Mouse (Mus musculus): ENCODE results near the gene Tnfaip2. TPM values are rescaled to one million over a fixed set of nuclear protein-coding genes. Genes with fewer than 3 reads are reported as not detected.

Tnfaip2 gene
- polyA plus RNA-seq, 1 experiment from 2014 or later: 11.2 TPM

GRCm38 (mm10) chr12:111497076-111497475, 54.8 kb downstream of the Tnfaip2 start:
- Histone ChIP-seq H3K4me1 (ENCODE audit: control insufficient read depth, insufficient read depth, low read length) (no peaks in the 10 kb centered on the region), H3K4me2 (ENCODE audit: low read depth, low read length) (no peak overlapping the region), H3K27ac (ENCODE audit: low read length) (no peak overlapping the region), H3K9me3 (replicated peaks; ENCODE audit: control insufficient read depth, low read length) (no peaks in the 10 kb centered on the region), H3K36me3 (ENCODE audit: control insufficient read depth, insufficient read depth, low read length) (no peaks in the 10 kb centered on the region), H3K9ac (ENCODE audit: low read length) (no peak overlapping the region), H3K27me3 (ENCODE audit: control insufficient read depth, insufficient read depth, low read length) (no peaks in the 10 kb centered on the region), H3K4me3 (replicated peaks; ENCODE audit: low read length) (no peak overlapping the region)
- no peak for ATAC-seq (ENCODE audit: insufficient read depth, low FRiP score)
- 44% methylated on average over 2 of the region's 2 CpGs for WGBS

- Histone ChIP-seq H3K27me3 (ENCODE audit: control insufficient read depth, insufficient read depth, low read length) (no peaks in the 10 kb centered on the region), H3K27ac (ENCODE audit: low read length) (no peak overlapping the region), H3K9me3 (replicated peaks; ENCODE audit: control insufficient read depth, low read length) (no peaks in the 10 kb centered on the region; the same call in 1 of the 2 replicates), H3K4me3 (replicated peaks; ENCODE audit: low read length) (no peak overlapping the region), H3K4me2 (ENCODE audit: low read depth, low read length) (no peak overlapping the region), H3K36me3 (ENCODE audit: control insufficient read depth, insufficient read depth, low read length) (no peaks in the 10 kb centered on the region), H3K4me1 (ENCODE audit: control insufficient read depth, insufficient read depth, low read length) (0 out of 2 replicates have a peak, but pooled peaks cover under 1% of the 10 kb centered on the region), H3K9ac (ENCODE audit: low read length) (no peak overlapping the region)
- ATAC-seq (ENCODE audit: insufficient read depth, low FRiP score): no peak
- 72% methylated on average over 5 of the region's 5 CpGs for WGBS
These were observed 57.3 kb downstream of the Tnfaip2 start for GRCm38 (mm10) chr12:111499617-111500016.

GRCm38 (mm10) chr12:111500725-111501124, 58.5 kb downstream of the Tnfaip2 start:
- Histone ChIP-seq H3K36me3 (ENCODE audit: control insufficient read depth, insufficient read depth, low read length) (no peaks in the 10 kb centered on the region), H3K4me3 (replicated peaks; ENCODE audit: low read length) (no peak overlapping the region), H3K4me2 (ENCODE audit: low read depth, low read length) (no peak overlapping the region), H3K9me3 (replicated peaks; ENCODE audit: control insufficient read depth, low read length) (no peaks in the 10 kb centered on the region; the same call in 1 of the 2 replicates), H3K27ac (ENCODE audit: low read length) (no peak overlapping the region), H3K9ac (ENCODE audit: low read length) (no peak overlapping the region), H3K4me1 (ENCODE audit: control insufficient read depth, insufficient read depth, low read length) (peaks cover 3% of the 10 kb centered on the region; the same call in 1 of the 2 replicates), H3K27me3 (ENCODE audit: control insufficient read depth, insufficient read depth, low read length) (no peaks in the 10 kb centered on the region)
- 31% methylated on average over 5 of the region's 5 CpGs for WGBS
- ATAC-seq (ENCODE audit: insufficient read depth, low FRiP score): no peak

GRCm38 (mm10) chr12:111503063-111503567, 60.8 kb downstream of the Tnfaip2 start:
- Histone ChIP-seq H3K9me3 (replicated peaks; ENCODE audit: control insufficient read depth, low read length) (no peaks in the 10 kb centered on the region; the same call in 1 of the 2 replicates), H3K4me3 (replicated peaks; ENCODE audit: low read length) (no peak overlapping the region), H3K4me1 (ENCODE audit: control insufficient read depth, insufficient read depth, low read length) (peaks cover 3% of the 10 kb centered on the region; the same call in 1 of the 2 replicates), H3K9ac (ENCODE audit: low read length) (no peak overlapping the region), H3K4me2 (ENCODE audit: low read depth, low read length) (no peak overlapping the region), H3K36me3 (ENCODE audit: control insufficient read depth, insufficient read depth, low read length) (no peaks in the 10 kb centered on the region), H3K27me3 (ENCODE audit: control insufficient read depth, insufficient read depth, low read length) (no peaks in the 10 kb centered on the region), H3K27ac (ENCODE audit: low read length) (no peak overlapping the region)
- no peak for ATAC-seq (ENCODE audit: insufficient read depth, low FRiP score)
- 70% methylated on average over 12 of the region's 12 CpGs for WGBS

GRCm38 (mm10) chr12:111503571-111503970, 61.3 kb downstream of the Tnfaip2 start:
- 62% methylated on average over 5 of the region's 5 CpGs for WGBS
- no peaks in the 10 kb centered on the region; the same call in 1 of the 2 replicates for H3K9me3 ChIP-seq (replicated peaks; ENCODE audit: control insufficient read depth, low read length)
- no peak overlapping the region for H3K9ac ChIP-seq (ENCODE audit: low read length)
- no peak for ATAC-seq (ENCODE audit: insufficient read depth, low FRiP score)
- no peaks in the 10 kb centered on the region for H3K36me3 ChIP-seq (ENCODE audit: control insufficient read depth, insufficient read depth, low read length)
- H3K4me2 ChIP-seq (ENCODE audit: low read depth, low read length): no peak overlapping the region
- H3K27ac ChIP-seq (ENCODE audit: low read length): no peak overlapping the region
- peaks cover 3% of the 10 kb centered on the region; the same call in 1 of the 2 replicates for H3K4me1 ChIP-seq (ENCODE audit: control insufficient read depth, insufficient read depth, low read length)
- H3K27me3 ChIP-seq (ENCODE audit: control insufficient read depth, insufficient read depth, low read length): no peaks in the 10 kb centered on the region
- no peak overlapping the region for H3K4me3 ChIP-seq (replicated peaks; ENCODE audit: low read length)

Other genes starting within 250 kb of the Tnfaip2 start
- 11.3 and 16.3 TPM in 2 replicates for gene Amn, start 171.4 kb upstream of the Tnfaip2 start, polyA plus RNA-seq (2015; fragmentation: Nextera tagmentation; extraction: Ambion mirVana)
- gene Cdc42bpb, start 64.8 kb upstream of the Tnfaip2 start, polyA plus RNA-seq (2015; fragmentation: Nextera tagmentation; extraction: Ambion mirVana): 29.3 and 32.9 TPM in 2 replicates
- 1.4 and 1.6 TPM in 2 replicates for gene Lbhd2, start 35.7 kb upstream of the Tnfaip2 start, polyA plus RNA-seq (2015; fragmentation: Nextera tagmentation; extraction: Ambion mirVana)
- gene Exoc3l4, start 25.5 kb upstream of the Tnfaip2 start, polyA plus RNA-seq (2015; fragmentation: Nextera tagmentation; extraction: Ambion mirVana): 9.0 and 9.6 TPM in 2 replicates
- 12.9 and 15.2 TPM in 2 replicates for gene Gm266, start 43.4 kb downstream of the Tnfaip2 start, polyA plus RNA-seq (2015; fragmentation: Nextera tagmentation; extraction: Ambion mirVana)
- gene Eif5, start 95.5 kb downstream of the Tnfaip2 start, polyA plus RNA-seq (2015; fragmentation: Nextera tagmentation; extraction: Ambion mirVana): 402 and 438 TPM in 2 replicates
- gene Mark3, start 132.1 kb downstream of the Tnfaip2 start, polyA plus RNA-seq (2015; fragmentation: Nextera tagmentation; extraction: Ambion mirVana): 17.6 and 20.1 TPM in 2 replicates
- 698 and 764 TPM in 2 replicates for gene Ckb, start 229.9 kb downstream of the Tnfaip2 start, polyA plus RNA-seq (2015; fragmentation: Nextera tagmentation; extraction: Ambion mirVana)
- gene Trmt61a, start 235.6 kb downstream of the Tnfaip2 start, polyA plus RNA-seq (2015; fragmentation: Nextera tagmentation; extraction: Ambion mirVana): 9.7 and 10.4 TPM in 2 replicates

Data from stomach, embryonic 16.5 days (tissue).